Mouse (Mus musculus) stomach, embryonic 15.5 days (tissue): ENCODE measurements around the gene Gm17026. TPM values are rescaled to one million over a fixed set of nuclear protein-coding genes. Genes with fewer than 3 reads are reported as not detected.
"Not testable (repeated sequence)": the region's sequence is repeated elsewhere in the genome, so short reads cannot be mapped to it uniquely, and the experiment has no call there.

Source experiments
- ATAC-seq: fragments of 200-750 bp; cut with Nextera tagmentation; 2 replicates; pipeline ENCODE4 v1.8.0; 2017; ENCODE audit warnings: low read depth, moderate number of reproducible peaks, moderate TSS enrichment; ENCODE audit not compliant: insufficient read depth, low FRiP score
- H3K27ac ChIP-seq: fragments of 300-500 bp; sonication (generic); 2 replicates; pipeline ENCODE4 v1.5.1; 2015; ENCODE audit warnings: mild to moderate bottlenecking, inconsistent platforms
- H3K27me3 ChIP-seq: fragments of 300-500 bp; sonication (generic); replicated peaks from 2 replicates; pipeline ENCODE4 v1.6.1; 2015; ENCODE audit warnings: inconsistent platforms
- H3K36me3 ChIP-seq: fragments of 300-500 bp; sonication (generic); 2 replicates; pipeline ENCODE4 v1.6.1; 2015; ENCODE audit warnings: inconsistent platforms
- H3K4me1 ChIP-seq: fragments of 300-500 bp; sonication (generic); 2 replicates; pipeline ENCODE4 v1.6.1; 2015; ENCODE audit warnings: inconsistent platforms
- H3K4me2 ChIP-seq: fragments of 300-500 bp; sonication (generic); 2 replicates; pipeline ENCODE4 v1.6.1; 2015; ENCODE audit warnings: mild to moderate bottlenecking, inconsistent platforms
- H3K4me3 ChIP-seq: fragments of 300-500 bp; sonication (generic); replicated peaks from 2 replicates; pipeline ENCODE4 v1.5.1; 2015; ENCODE audit warnings: inconsistent platforms
- H3K9ac ChIP-seq: fragments of 300-500 bp; sonication (generic); 2 replicates; pipeline ENCODE4 v1.6.1; 2015; ENCODE audit warnings: inconsistent platforms
- H3K9me3 ChIP-seq: fragments of 300-500 bp; sonication (generic); 2 replicates; pipeline ENCODE4 v1.6.1; 2016; ENCODE audit warnings: inconsistent platforms
- WGBS: fragments of 180-500 bp; shearing (Covaris S2); methylation state at CpG from one replicate; pipeline ENCODE4 v1.1.7; 2015; 5-methylcytosine and 5-hydroxymethylcytosine counted together
- microRNA-seq: library from miRNA; unstranded; fragments of <30 nt; microRNA quantifications from one replicate; pipeline ENCODE4, GENCODE M21; 2016
- polyA plus RNA-seq: library from polyadenylated mRNA; unstranded; fragments of >200 nt; fragmentation: Nextera tagmentation; extraction: Ambion mirVana; gene quantifications from 2 replicates; pipeline ENCODE4 v1.2.1, GENCODE M21; 2015

Gene Gm17026
- not detected in 2 replicates for polyA plus RNA-seq

- H3K9ac ChIP-seq, ATAC-seq, H3K36me3 ChIP-seq, H3K4me3 ChIP-seq, H3K27me3 ChIP-seq, H3K27ac ChIP-seq, H3K9me3 ChIP-seq, H3K4me2 ChIP-seq, H3K4me1 ChIP-seq: not testable (repeated sequence)
- 100% methylated on average over 1 of the region's 3 CpGs for WGBS
Measured at GRCm38 (mm10) chr14:42259948-42260347, at the start of gene Gm17026. Gm17026 (minus strand) TSS chr14:42260048.

DNA sequence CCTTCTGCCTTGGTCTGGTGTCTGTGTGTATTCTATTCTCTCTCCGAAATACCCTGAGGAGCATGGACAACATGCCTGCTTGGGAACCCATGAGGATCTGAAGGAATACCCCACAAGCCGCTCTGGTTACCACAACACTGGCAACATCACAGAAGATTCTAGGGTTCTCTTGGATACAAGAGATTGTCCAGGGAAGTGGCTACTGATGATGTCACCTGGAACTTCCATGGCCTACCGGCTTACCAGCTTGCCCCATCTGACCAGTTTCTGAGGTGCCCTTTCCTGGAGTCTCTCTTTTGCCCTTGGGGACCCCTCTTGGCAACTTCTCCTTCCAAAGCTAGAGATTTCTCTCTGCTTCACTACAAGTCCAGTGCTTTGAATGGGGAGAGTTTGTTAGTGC lies 37.4 kb upstream of the Gm17026 start, which contains the start of gene Gm9611:
Gm9611 (minus strand) TSS at position 101 of the 400 bp plus-strand sequence.
- not testable (repeated sequence) for H3K9ac ChIP-seq, H3K27ac ChIP-seq, ATAC-seq, H3K9me3 ChIP-seq, H3K36me3 ChIP-seq, H3K4me2 ChIP-seq, H3K4me1 ChIP-seq, H3K4me3 ChIP-seq, H3K27me3 ChIP-seq
- 100% methylated on average over 1 of the region's 3 CpGs for WGBS

DNA sequence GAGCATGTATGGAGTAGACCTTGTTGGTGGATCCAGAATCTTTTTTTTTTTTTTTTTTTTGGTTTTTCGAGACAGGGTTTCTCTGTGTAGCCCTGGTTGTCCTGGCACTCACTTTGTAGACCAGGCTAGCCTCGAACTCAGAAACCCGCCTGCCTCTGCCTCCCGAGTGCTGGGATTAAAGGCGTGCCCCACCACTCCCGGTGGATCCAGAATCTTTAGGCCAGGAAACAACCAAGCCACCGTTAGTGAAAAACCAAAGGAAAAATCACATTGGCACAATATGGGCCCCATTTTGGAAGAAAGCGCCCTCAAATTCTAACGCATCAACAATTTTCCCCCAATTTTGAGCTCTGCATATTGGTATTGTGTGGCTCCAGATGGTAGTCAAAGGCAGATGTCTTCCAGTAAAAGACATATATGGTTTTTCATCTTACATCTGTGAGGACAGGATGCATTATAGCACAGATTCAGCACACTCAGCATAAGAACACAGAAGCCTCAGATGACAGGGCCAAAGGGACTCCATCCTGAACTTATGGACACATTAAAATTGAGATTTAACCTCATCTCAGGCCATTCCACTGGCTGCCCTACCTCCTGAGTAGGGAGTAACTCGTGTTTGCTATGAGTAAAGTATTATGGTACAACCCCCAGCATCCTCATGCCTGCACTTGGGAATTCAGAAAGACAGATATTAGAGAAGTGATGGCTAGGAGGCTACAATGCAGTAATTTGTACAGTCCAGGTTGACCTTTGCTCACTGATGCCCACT lies 42.9 kb downstream of the Gm17026 start:
- ATAC-seq, H3K36me3 ChIP-seq, H3K4me2 ChIP-seq, H3K27ac ChIP-seq, H3K27me3 ChIP-seq, H3K4me3 ChIP-seq, H3K9ac ChIP-seq, H3K9me3 ChIP-seq, H3K4me1 ChIP-seq: not testable (repeated sequence)
- WGBS, result 77% methylated on average over 8 of the region's 10 CpGs

Small RNA genes lying within 50 kb of the gene (microRNA-seq; reads per million reads assigned to microRNA genes)
- gene Gm25208 (not detected), gene Gm25892 (not detected)

Other genes with a start within 250 kb of the Gm17026 start
- gene Gm7951, start 142.7 kb downstream of the Gm17026 start, polyA plus RNA-seq, result not detected in 2 replicates
- gene Gm17027, start 97.4 kb downstream of the Gm17026 start, polyA plus RNA-seq, result not detected in 2 replicates
- not detected in 2 replicates for gene Gm3573, start 69.3 kb downstream of the Gm17026 start, polyA plus RNA-seq
- not detected in 2 replicates for gene Gm9611, start 37.3 kb upstream of the Gm17026 start, polyA plus RNA-seq
- gene Gm7995, start 50.2 kb upstream of the Gm17026 start, polyA plus RNA-seq, result not detected in 2 replicates
- gene Gm8005, start 179.6 kb upstream of the Gm17026 start, polyA plus RNA-seq, result not detected in 2 replicates
- not detected in 2 replicates for gene Gm8011, start 203.8 kb upstream of the Gm17026 start, polyA plus RNA-seq
- not detected in 2 replicates for gene Gm8020, start 242.3 kb upstream of the Gm17026 start, polyA plus RNA-seq